Mouse (Mus musculus): ENCODE results near the gene Gm40193. TPM values are rescaled to one million over a fixed set of nuclear protein-coding genes. Genes with fewer than 3 reads are reported as not detected.

The Gm40193 gene
- not detected for polyA plus RNA-seq (2012; fragmentation: generic; extraction: Trizol)
- long read RNA-seq, experiment 1: 0 reads
- long read RNA-seq, experiment 2: 0 reads

DNA sequence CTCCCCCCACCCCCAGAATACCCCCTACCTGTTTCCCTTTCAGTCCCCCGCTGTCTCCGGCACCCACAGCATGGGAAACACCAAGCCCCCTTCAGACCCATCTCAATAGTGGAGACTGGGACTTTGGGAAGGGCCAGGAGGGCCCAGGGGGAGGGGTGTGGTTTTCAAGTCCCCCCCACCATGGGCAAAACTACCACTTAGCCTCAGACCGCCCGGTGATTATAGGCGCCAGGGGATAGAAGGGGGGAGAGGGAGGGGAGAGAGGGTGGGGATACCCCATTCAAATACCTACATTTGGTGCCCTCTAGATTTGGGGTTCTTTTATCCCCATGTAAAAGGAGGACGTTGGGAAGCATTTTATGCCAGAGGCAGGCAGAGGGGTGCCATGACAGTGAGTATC is at the start of gene Gm40193:
Gm40193 (minus strand) TSS at position 101 of the 400 bp plus-strand sequence.
- H3K4me3 ChIP-seq (ENCODE audit: insufficient read depth, poor library complexity, severe bottlenecking): no peak within 1 kb of the TSS
- H3ac ChIP-seq (ENCODE audit: control insufficient read depth, insufficient read length, low read depth): no peak within 1 kb of the TSS
- H3K36me3 ChIP-seq (ENCODE audit: control insufficient read depth, insufficient read depth): peaks cover 16% of the 10 kb centered on the region
- H3K79me3 ChIP-seq (ENCODE audit: low read depth): no peaks in the 10 kb centered on the region
- TF ChIP-seq CTCF (IDR thresholded peaks at IDR 0.05; ENCODE audit: control insufficient read depth, insufficient read depth, insufficient read length) (no peak), FOSL1 (IDR thresholded peaks at IDR 0.05; ENCODE audit: insufficient read depth, low read length, poor library complexity, severe bottlenecking) (no peak), MYOD1 (IDR thresholded peaks at IDR 0.05; ENCODE audit: control insufficient read depth, insufficient read length, low read depth) (no peak), MYOG (IDR thresholded peaks at IDR 0.05; ENCODE audit: control insufficient read depth, extremely low read depth, insufficient read length) (no peak), CEBPB (IDR thresholded peaks at IDR 0.05; ENCODE audit: low read depth) (no peak)
- no peaks in the 10 kb centered on the region for H3K27me3 ChIP-seq (ENCODE audit: control insufficient read depth, insufficient read depth, insufficient read length)
- no peaks in the 10 kb centered on the region for H3K79me2 ChIP-seq (ENCODE audit: control insufficient read depth, insufficient read depth)

DNA sequence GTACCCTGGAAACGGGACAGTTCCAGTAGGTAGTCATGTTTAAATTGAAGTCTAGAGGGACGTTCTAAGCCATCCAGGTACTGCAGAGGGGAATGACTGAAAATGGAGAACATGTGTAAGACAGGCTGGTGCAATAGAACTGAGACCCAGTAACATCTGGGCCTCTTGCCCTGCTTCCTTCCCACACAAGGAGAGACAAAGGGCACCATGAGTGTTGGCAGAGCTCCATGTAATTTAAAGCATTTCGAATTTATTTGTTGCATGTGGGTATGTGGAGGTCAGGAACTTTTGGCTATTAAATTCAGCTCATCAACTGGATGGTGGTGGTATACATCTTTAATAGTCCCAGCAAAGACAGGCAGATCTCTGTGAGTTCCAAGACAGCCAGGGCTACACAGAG is 49.5 kb upstream of the Gm40193 start:
- H3K36me3 ChIP-seq (ENCODE audit: control insufficient read depth, insufficient read depth): no peaks in the 10 kb centered on the region
- TF ChIP-seq MYOG (IDR thresholded peaks at IDR 0.05; ENCODE audit: control insufficient read depth, extremely low read depth, insufficient read length): no peak
- no peak for TF ChIP-seq FOSL1 (IDR thresholded peaks at IDR 0.05; ENCODE audit: insufficient read depth, low read length, poor library complexity, severe bottlenecking)
- no peak for TF ChIP-seq USF1 (IDR thresholded peaks at IDR 0.05; ENCODE audit: low read depth)
- no peak for TF ChIP-seq MAX (IDR thresholded peaks at IDR 0.05)
- TF ChIP-seq CTCF (IDR thresholded peaks at IDR 0.05; ENCODE audit: control insufficient read depth, insufficient read depth, insufficient read length): no peak
- no peak for TF ChIP-seq MYOD1 (IDR thresholded peaks at IDR 0.05; ENCODE audit: control insufficient read depth, insufficient read length, low read depth)
- H3ac ChIP-seq (ENCODE audit: control insufficient read depth, insufficient read length, low read depth): no peak overlapping the region
- peaks cover 98% of the 10 kb centered on the region for H3K79me2 ChIP-seq (ENCODE audit: control insufficient read depth, insufficient read depth)
- H3K79me3 ChIP-seq (ENCODE audit: low read depth): peaks cover 48% of the 10 kb centered on the region
- no peak overlapping the region for H3K4me3 ChIP-seq (ENCODE audit: insufficient read depth, poor library complexity, severe bottlenecking)
- H3K27me3 ChIP-seq (ENCODE audit: control insufficient read depth, insufficient read depth, insufficient read length): no peaks in the 10 kb centered on the region

DNA sequence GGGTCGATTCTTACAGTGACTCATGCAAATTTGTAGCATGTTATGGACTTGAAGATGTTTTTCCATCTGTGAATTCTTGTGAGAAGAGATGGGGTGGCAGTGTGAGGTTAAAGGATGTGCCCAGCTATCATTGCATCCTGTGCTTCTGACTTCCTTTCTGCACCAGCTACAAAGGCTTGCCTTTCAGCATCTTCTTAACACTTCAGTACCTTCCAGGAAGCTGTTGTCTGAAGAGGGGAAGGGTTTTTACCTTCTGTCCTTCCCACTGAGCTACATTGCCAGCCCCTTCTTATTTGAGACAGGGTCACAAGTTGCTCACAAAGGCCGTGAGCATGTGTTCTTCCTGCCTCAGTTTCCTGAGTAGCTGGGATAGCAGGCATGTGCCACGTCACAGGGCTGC is 48.2 kb upstream of the Gm40193 start:
- peaks cover 48% of the 10 kb centered on the region for H3K79me3 ChIP-seq (ENCODE audit: low read depth)
- no peaks in the 10 kb centered on the region for H3K27me3 ChIP-seq (ENCODE audit: control insufficient read depth, insufficient read depth, insufficient read length)
- peaks cover 98% of the 10 kb centered on the region for H3K79me2 ChIP-seq (ENCODE audit: control insufficient read depth, insufficient read depth)
- TF ChIP-seq MAX (IDR thresholded peaks at IDR 0.05): no peak
- no peak for TF ChIP-seq MYOG (IDR thresholded peaks at IDR 0.05; ENCODE audit: control insufficient read depth, extremely low read depth, insufficient read length)
- TF ChIP-seq CTCF (IDR thresholded peaks at IDR 0.05; ENCODE audit: control insufficient read depth, insufficient read depth, insufficient read length): no peak
- no peak for TF ChIP-seq MYOD1 (IDR thresholded peaks at IDR 0.05; ENCODE audit: control insufficient read depth, insufficient read length, low read depth)
- TF ChIP-seq CEBPB (IDR thresholded peaks at IDR 0.05; ENCODE audit: low read depth): no peak
- TF ChIP-seq FOSL1 (IDR thresholded peaks at IDR 0.05; ENCODE audit: insufficient read depth, low read length, poor library complexity, severe bottlenecking): no peak
- no peak for TF ChIP-seq USF1 (IDR thresholded peaks at IDR 0.05; ENCODE audit: low read depth)
- H3K4me3 ChIP-seq (ENCODE audit: insufficient read depth, poor library complexity, severe bottlenecking): no peak overlapping the region
- H3K36me3 ChIP-seq (ENCODE audit: control insufficient read depth, insufficient read depth): no peaks in the 10 kb centered on the region
- H3ac ChIP-seq (ENCODE audit: control insufficient read depth, insufficient read length, low read depth): no peak overlapping the region

DNA sequence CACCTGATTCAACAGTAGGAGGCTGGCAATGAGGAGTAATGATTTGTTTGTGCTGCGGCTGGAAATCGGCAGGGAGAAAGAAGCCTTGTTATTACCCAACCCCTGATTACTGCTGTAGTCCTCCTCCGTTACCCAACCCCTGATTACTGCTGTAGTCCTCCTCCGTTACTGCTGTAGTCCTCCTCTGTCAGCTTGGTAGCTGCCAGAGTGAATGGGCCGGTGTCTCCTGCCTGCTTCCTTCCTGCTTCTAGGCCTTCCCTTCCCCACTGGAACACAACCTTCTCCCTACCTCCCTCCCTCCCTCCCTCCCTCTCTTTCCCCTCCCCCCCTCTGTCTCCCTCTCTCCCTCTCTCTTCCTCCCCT is 47.6 kb upstream of the Gm40193 start:
- no peaks in the 10 kb centered on the region for H3K27me3 ChIP-seq (ENCODE audit: control insufficient read depth, insufficient read depth, insufficient read length)
- no peaks in the 10 kb centered on the region for H3K36me3 ChIP-seq (ENCODE audit: control insufficient read depth, insufficient read depth)
- peak overlapping the region; percentile 4 for H3ac ChIP-seq (ENCODE audit: control insufficient read depth, insufficient read length, low read depth)
- peaks cover 99% of the 10 kb centered on the region for H3K79me2 ChIP-seq (ENCODE audit: control insufficient read depth, insufficient read depth)
- peaks cover 47% of the 10 kb centered on the region for H3K79me3 ChIP-seq (ENCODE audit: low read depth)
- no peak for TF ChIP-seq CTCF (IDR thresholded peaks at IDR 0.05; ENCODE audit: control insufficient read depth, insufficient read depth, insufficient read length)
- H3K4me3 ChIP-seq (ENCODE audit: insufficient read depth, poor library complexity, severe bottlenecking): no peak overlapping the region

DNA sequence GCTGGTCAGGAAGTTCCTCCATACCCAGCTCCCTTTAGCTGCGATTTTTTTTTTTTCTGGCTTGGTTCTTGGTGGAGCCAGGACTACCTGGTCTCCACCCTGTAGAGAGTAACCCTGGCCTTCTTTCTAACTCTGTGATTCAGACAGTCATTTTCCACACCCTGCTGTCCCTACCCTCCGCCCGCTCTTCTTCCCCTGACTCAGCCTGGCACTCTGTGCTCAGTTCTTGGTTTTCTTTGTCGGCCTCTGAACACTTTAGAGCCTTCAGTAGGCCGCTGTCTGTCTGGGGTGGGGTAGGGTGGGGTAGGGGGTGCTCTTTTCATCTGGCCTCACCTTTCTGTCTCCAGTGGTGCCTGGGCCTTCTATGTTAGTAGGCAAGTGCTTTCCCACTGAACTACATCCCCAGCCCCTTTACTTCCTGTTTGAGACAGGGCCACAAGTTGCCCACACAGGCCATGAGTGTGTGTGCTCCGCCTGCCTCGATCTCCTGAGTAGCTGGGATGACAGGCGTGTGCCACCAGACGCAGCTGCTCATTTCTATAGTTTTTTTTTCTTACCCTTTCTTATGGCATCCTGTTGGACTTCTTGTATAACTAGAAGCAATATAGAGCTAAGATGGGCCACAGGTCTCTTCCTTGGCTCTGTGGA is 47.1 kb upstream of the Gm40193 start:
- no peak overlapping the region for H3K4me3 ChIP-seq (ENCODE audit: insufficient read depth, poor library complexity, severe bottlenecking)
- no peaks in the 10 kb centered on the region for H3K36me3 ChIP-seq (ENCODE audit: control insufficient read depth, insufficient read depth)
- no peaks in the 10 kb centered on the region for H3K27me3 ChIP-seq (ENCODE audit: control insufficient read depth, insufficient read depth, insufficient read length)
- peaks cover 52% of the 10 kb centered on the region for H3K79me3 ChIP-seq (ENCODE audit: low read depth)
- H3ac ChIP-seq (ENCODE audit: control insufficient read depth, insufficient read length, low read depth): peak overlapping the region; percentile 13
- H3K79me2 ChIP-seq (ENCODE audit: control insufficient read depth, insufficient read depth): peaks cover 99% of the 10 kb centered on the region
- TF ChIP-seq CEBPB (IDR thresholded peaks at IDR 0.05; ENCODE audit: low read depth) (no peak), CTCF (IDR thresholded peaks at IDR 0.05; ENCODE audit: control insufficient read depth, insufficient read depth, insufficient read length) (no peak), MYOG (IDR thresholded peaks at IDR 0.05; ENCODE audit: control insufficient read depth, extremely low read depth, insufficient read length) (no peak), FOSL1 (IDR thresholded peaks at IDR 0.05; ENCODE audit: insufficient read depth, low read length, poor library complexity, severe bottlenecking) (no peak), MYOD1 (IDR thresholded peaks at IDR 0.05; ENCODE audit: control insufficient read depth, insufficient read length, low read depth) (no peak), MAX (IDR thresholded peaks at IDR 0.05) (no peak), USF1 (IDR thresholded peaks at IDR 0.05; ENCODE audit: low read depth) (no peak)

DNA sequence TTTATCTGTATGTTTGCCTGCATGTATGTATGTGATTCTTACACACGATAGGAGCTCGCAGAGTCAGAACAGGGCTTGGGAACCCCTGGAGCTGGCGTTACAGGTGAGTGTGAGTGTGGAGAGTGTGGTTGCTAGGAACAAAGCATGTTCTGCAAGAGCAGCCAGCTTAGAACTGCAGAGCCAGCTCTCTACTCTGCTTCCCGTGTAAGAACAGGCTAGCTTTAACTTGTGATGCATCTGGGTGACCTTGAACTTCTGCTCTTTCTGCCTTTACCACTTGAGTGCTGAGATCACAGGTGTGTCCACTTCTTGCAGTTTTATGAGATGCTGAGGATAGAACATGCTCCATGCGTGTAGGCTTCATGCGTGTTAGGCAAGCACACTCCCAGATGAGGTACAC is 46.2 kb upstream of the Gm40193 start:
- Histone ChIP-seq H3K27me3 (ENCODE audit: control insufficient read depth, insufficient read depth, insufficient read length) (no peaks in the 10 kb centered on the region), H3K4me3 (ENCODE audit: insufficient read depth, poor library complexity, severe bottlenecking) (no peak overlapping the region), H3K79me3 (ENCODE audit: low read depth) (peaks cover 59% of the 10 kb centered on the region), H3K79me2 (ENCODE audit: control insufficient read depth, insufficient read depth) (peaks cover 99% of the 10 kb centered on the region), H3K36me3 (ENCODE audit: control insufficient read depth, insufficient read depth) (no peaks in the 10 kb centered on the region), H3ac (ENCODE audit: control insufficient read depth, insufficient read length, low read depth) (no peak overlapping the region)
- TF ChIP-seq CTCF (IDR thresholded peaks at IDR 0.05; ENCODE audit: control insufficient read depth, insufficient read depth, insufficient read length) (no peak), FOSL1 (IDR thresholded peaks at IDR 0.05; ENCODE audit: insufficient read depth, low read length, poor library complexity, severe bottlenecking) (no peak), MYOD1 (IDR thresholded peaks at IDR 0.05; ENCODE audit: control insufficient read depth, insufficient read length, low read depth) (no peak), MAX (IDR thresholded peaks at IDR 0.05) (no peak), USF1 (IDR thresholded peaks at IDR 0.05; ENCODE audit: low read depth) (no peak), CEBPB (IDR thresholded peaks at IDR 0.05; ENCODE audit: low read depth) (no peak), MYOG (IDR thresholded peaks at IDR 0.05; ENCODE audit: control insufficient read depth, extremely low read depth, insufficient read length) (no peak)
